Mouse (Mus musculus): ENCODE measurements around the gene Nvl. TPM values are rescaled to one million over a fixed set of nuclear protein-coding genes. Genes with fewer than 3 reads are reported as not detected.

Nvl gene
- total and polyA plus RNA-seq, 2 experiments from 2014 or later = 25.6 to 32.7 TPM

- no peak for DNase-seq (ENCODE audit: low spot score)
- no peak overlapping the region for H3K4me2 ChIP-seq (ENCODE audit: low read depth, low read length, poor library complexity, severe bottlenecking)
- TF ChIP-seq CTCF (IDR thresholded peaks at IDR 0.05) = no peak
- no peak overlapping the region for H3K27ac ChIP-seq (ENCODE audit: low read depth, low read length)
- H3K4me1 ChIP-seq (ENCODE audit: insufficient read depth, low read length) = no peaks in the 10 kb centered on the region
- 80% methylated on average over 6 of the region's 6 CpGs for WGBS
- H3K27me3 ChIP-seq (ENCODE audit: insufficient read depth, low read length) = no peaks in the 10 kb centered on the region
- no peak for ATAC-seq (ENCODE audit: low FRiP score)
- H3K4me3 ChIP-seq (ENCODE audit: low read depth, low read length) = no peak overlapping the region
- H3K9ac ChIP-seq (replicated peaks; ENCODE audit: low read length, poor library complexity, severe bottlenecking) = no peak overlapping the region
- H3K36me3 ChIP-seq (ENCODE audit: insufficient read depth, low read length) = no peaks in the 10 kb centered on the region
- no peaks in the 10 kb centered on the region for H3K9me3 ChIP-seq (ENCODE audit: low read length)
These were observed 79.4 kb downstream of the Nvl start for GRCm38 (mm10) chr1:181064648-181065047.

GRCm38 (mm10) chr1:181063991-181064390 is 80.0 kb downstream of the Nvl start:
- no peak overlapping the region for H3K4me3 ChIP-seq (ENCODE audit: low read depth, low read length)
- no peaks in the 10 kb centered on the region for H3K9me3 ChIP-seq (ENCODE audit: low read length)
- DNase-seq (ENCODE audit: low spot score) (peak; percentile 28), ATAC-seq (ENCODE audit: low FRiP score) (no peak)
- H3K36me3 ChIP-seq (ENCODE audit: insufficient read depth, low read length) = no peaks in the 10 kb centered on the region
- no peak overlapping the region for H3K27ac ChIP-seq (ENCODE audit: low read depth, low read length)
- TF ChIP-seq CTCF (IDR thresholded peaks at IDR 0.05) = no peak
- no peaks in the 10 kb centered on the region for H3K27me3 ChIP-seq (ENCODE audit: insufficient read depth, low read length)
- no peak overlapping the region for H3K4me2 ChIP-seq (ENCODE audit: low read depth, low read length, poor library complexity, severe bottlenecking)
- no peak overlapping the region for H3K9ac ChIP-seq (replicated peaks; ENCODE audit: low read length, poor library complexity, severe bottlenecking)
- 48% methylated on average over 2 of the region's 2 CpGs for WGBS
- H3K4me1 ChIP-seq (ENCODE audit: insufficient read depth, low read length) = no peaks in the 10 kb centered on the region

GRCm38 (mm10) chr1:181061784-181062485 is 82.1 kb downstream of the Nvl start:
- DNase-seq (ENCODE audit: low spot score) (no peak), ATAC-seq (ENCODE audit: low FRiP score) (no peak)
- Histone ChIP-seq H3K4me1 (ENCODE audit: insufficient read depth, low read length) (no peaks in the 10 kb centered on the region), H3K9ac (replicated peaks; ENCODE audit: low read length, poor library complexity, severe bottlenecking) (no peak overlapping the region), H3K27ac (ENCODE audit: low read depth, low read length) (no peak overlapping the region), H3K4me2 (ENCODE audit: low read depth, low read length, poor library complexity, severe bottlenecking) (no peak overlapping the region), H3K9me3 (ENCODE audit: low read length) (no peaks in the 10 kb centered on the region), H3K4me3 (ENCODE audit: low read depth, low read length) (no peak overlapping the region), H3K27me3 (ENCODE audit: insufficient read depth, low read length) (no peaks in the 10 kb centered on the region), H3K36me3 (ENCODE audit: insufficient read depth, low read length) (no peaks in the 10 kb centered on the region)
- 70% methylated on average over 3 of the region's 3 CpGs for whole genome bisulfite sequencing
- no peak for TF ChIP-seq CTCF (IDR thresholded peaks at IDR 0.05)

- Histone ChIP-seq H3K9ac (replicated peaks; ENCODE audit: low read length, poor library complexity, severe bottlenecking) (no peak overlapping the region), H3K27ac (ENCODE audit: low read depth, low read length) (no peak overlapping the region), H3K4me1 (ENCODE audit: insufficient read depth, low read length) (no peaks in the 10 kb centered on the region), H3K4me2 (ENCODE audit: low read depth, low read length, poor library complexity, severe bottlenecking) (no peak overlapping the region), H3K9me3 (ENCODE audit: low read length) (no peaks in the 10 kb centered on the region), H3K27me3 (ENCODE audit: insufficient read depth, low read length) (no peaks in the 10 kb centered on the region), H3K4me3 (ENCODE audit: low read depth, low read length) (no peak overlapping the region), H3K36me3 (ENCODE audit: insufficient read depth, low read length) (no peaks in the 10 kb centered on the region)
- no peak for TF ChIP-seq CTCF (IDR thresholded peaks at IDR 0.05)
- DNase-seq (ENCODE audit: low spot score) (no peak), ATAC-seq (ENCODE audit: low FRiP score) (no peak)
- WGBS = 84% methylated on average over 4 of the region's 4 CpGs
These were observed 91.1 kb downstream of the Nvl start for GRCm38 (mm10) chr1:181052898-181053297.

GRCm38 (mm10) chr1:181050937-181051336 is 93.1 kb downstream of the Nvl start, which contains the start of gene 9130409I23Rik:
TSS of gene 9130409I23Rik (plus strand) at chr1:181051237.
- H3K27ac ChIP-seq (ENCODE audit: low read depth, low read length) = no peak within 1 kb of the TSS
- H3K36me3 ChIP-seq (ENCODE audit: insufficient read depth, low read length) = no peaks in the 10 kb centered on the region
- DNase-seq (ENCODE audit: low spot score) (no peak), ATAC-seq (ENCODE audit: low FRiP score) (no peak)
- H3K27me3 ChIP-seq (ENCODE audit: insufficient read depth, low read length) = no peaks in the 10 kb centered on the region
- 86% methylated on average over 6 of the region's 6 CpGs for WGBS
- H3K4me1 ChIP-seq (ENCODE audit: insufficient read depth, low read length) = no peaks in the 10 kb centered on the region
- H3K4me2 ChIP-seq (ENCODE audit: low read depth, low read length, poor library complexity, severe bottlenecking) = no peak within 1 kb of the TSS
- no peak within 1 kb of the TSS for H3K4me3 ChIP-seq (ENCODE audit: low read depth, low read length)
- no peaks in the 10 kb centered on the region for H3K9me3 ChIP-seq (ENCODE audit: low read length)
- TF ChIP-seq CTCF (IDR thresholded peaks at IDR 0.05) = no peak
- no peak within 1 kb of the TSS for H3K9ac ChIP-seq (replicated peaks; ENCODE audit: low read length, poor library complexity, severe bottlenecking)

- DNase-seq (ENCODE audit: low spot score) (peak; percentile 12), ATAC-seq (ENCODE audit: low FRiP score) (no peak)
- Histone ChIP-seq H3K4me3 (ENCODE audit: low read depth, low read length) (no peak overlapping the region), H3K27me3 (ENCODE audit: insufficient read depth, low read length) (no peaks in the 10 kb centered on the region), H3K9me3 (ENCODE audit: low read length) (no peaks in the 10 kb centered on the region), H3K4me2 (ENCODE audit: low read depth, low read length, poor library complexity, severe bottlenecking) (no peak overlapping the region), H3K27ac (ENCODE audit: low read depth, low read length) (no peak overlapping the region), H3K36me3 (ENCODE audit: insufficient read depth, low read length) (no peaks in the 10 kb centered on the region), H3K9ac (replicated peaks; ENCODE audit: low read length, poor library complexity, severe bottlenecking) (no peak overlapping the region), H3K4me1 (ENCODE audit: insufficient read depth, low read length) (no peaks in the 10 kb centered on the region)
- peak; percentile 57 for TF ChIP-seq CTCF (IDR thresholded peaks at IDR 0.05)
These were observed 94.6 kb downstream of the Nvl start for GRCm38 (mm10) chr1:181049328-181049842.
